Mouse (Mus musculus): ENCODE results near the gene Calhm5.

Gene Calhm5

DNA sequence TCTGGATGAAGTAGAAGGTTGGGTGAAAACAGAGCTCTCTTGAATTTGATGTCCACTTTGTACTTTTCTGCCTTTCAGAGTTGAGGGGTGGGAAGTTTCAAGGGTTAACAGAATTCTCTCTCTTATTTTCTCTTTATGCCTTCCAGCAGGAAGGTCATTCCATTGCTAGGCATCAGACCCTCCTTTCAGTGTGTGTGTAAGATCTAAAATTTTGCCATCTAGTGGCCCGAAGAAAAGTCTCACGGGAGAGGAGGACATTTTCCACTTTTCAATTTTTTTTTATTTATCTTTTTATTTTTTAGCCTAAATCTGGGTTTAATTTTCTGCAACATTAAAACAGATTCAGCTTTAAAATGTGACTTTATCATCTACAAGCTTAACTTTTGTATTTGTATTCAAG is 24.7 kb downstream of the Calhm5 start:
- DNase-seq (ENCODE audit: extremely low read depth, low read depth) = no peak

DNA sequence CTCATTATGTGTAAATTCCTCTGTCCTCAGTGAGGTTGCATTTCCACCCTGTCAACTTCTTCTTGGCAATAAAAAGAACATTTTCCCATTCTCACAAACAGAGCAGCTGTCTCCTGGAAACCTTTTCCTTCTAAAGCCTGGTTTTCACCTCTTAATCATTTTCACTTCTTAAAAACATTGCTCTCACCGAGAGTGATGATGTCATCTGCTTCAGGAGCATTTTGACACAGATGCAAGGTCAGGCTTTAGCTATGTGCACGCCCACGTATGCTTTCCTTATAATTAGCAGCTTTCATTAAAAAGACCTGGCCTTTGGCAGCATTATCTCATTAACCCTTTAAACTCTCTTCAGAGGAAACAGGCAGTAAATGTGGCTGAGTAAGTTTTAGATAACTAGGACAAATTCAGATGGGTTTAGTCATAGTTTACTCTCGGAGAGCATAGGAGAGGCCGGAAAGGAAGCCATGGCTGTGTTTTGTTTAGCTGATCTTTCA is 25.3 kb downstream of the Calhm5 start:
- DNase-seq (ENCODE audit: extremely low read depth, low read depth) = no peak

GRCm38 (mm10) chr10:34069606-34070005 is 26.7 kb downstream of the Calhm5 start:
- DNase-seq (ENCODE audit: extremely low read depth, low read depth) = no peak

GRCm38 (mm10) chr10:34066591-34066990 is 29.7 kb downstream of the Calhm5 start:
- no peak for DNase-seq (ENCODE audit: extremely low read depth, low read depth)

DNA sequence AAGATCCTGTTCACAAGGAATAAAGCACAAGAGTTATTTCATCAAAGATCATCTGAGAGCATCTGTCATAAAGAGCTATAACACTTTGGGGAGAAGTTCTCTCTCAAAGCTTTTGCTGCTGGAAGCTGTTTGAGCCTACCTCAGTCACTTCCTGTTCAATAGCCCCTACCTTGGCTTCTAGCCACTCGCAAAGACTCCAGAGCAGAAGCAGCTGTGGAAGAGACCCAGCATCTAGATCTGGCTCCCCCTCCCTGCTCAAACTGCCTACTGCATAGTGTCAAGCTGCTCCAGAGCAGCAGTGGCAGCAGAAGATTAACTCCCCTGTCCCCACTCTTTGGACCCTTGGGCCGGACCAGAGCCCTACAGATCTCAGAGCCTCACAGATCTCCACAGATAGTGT is 42.3 kb downstream of the Calhm5 start:
- DNase-seq (ENCODE audit: extremely low read depth, low read depth) = no peak

GRCm38 (mm10) chr10:34044210-34044609 is 52.1 kb downstream of the Calhm5 start, which contains the start of gene Calhm4:
Gene Calhm4 (minus strand): TSS chr10:34044310.
- DNase-seq (ENCODE audit: extremely low read depth, low read depth) = no peak

Data from MEL-GATA-1-ER (cell line).